Mouse (Mus musculus): ENCODE data around the gene Ccdc125.
"Not testable (repeated sequence)": the region's sequence is repeated elsewhere in the genome, so short reads cannot be mapped to it uniquely, and the experiment has no call there.

Gene Ccdc125

DNA sequence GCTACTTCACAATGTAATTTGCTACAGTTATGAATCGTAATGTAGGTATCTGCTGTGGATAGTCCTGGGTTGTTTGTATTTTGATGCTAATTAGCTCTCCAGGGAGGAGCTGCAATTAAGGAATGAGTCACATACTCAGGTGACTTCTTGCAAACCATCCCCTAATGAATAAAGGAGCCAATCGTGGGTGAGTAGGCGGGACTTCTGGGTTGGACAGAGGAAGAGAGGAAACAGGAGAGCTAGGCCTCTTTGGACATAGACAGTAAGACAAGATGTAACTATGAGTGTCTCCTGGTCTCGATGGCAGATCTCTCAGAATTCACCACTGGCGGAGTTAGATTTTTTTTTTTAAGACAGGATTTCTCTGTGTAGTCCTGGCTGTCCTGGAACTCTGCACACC lies 52.1 kb downstream of the Ccdc125 start:
- no peak for DNase-seq (ENCODE audit: extremely low spot score)

GRCm38 (mm10) chr13:100724051-100724754 lies 54.7 kb downstream of the Ccdc125 start:
- no peak for DNase-seq (ENCODE audit: extremely low spot score)

DNA sequence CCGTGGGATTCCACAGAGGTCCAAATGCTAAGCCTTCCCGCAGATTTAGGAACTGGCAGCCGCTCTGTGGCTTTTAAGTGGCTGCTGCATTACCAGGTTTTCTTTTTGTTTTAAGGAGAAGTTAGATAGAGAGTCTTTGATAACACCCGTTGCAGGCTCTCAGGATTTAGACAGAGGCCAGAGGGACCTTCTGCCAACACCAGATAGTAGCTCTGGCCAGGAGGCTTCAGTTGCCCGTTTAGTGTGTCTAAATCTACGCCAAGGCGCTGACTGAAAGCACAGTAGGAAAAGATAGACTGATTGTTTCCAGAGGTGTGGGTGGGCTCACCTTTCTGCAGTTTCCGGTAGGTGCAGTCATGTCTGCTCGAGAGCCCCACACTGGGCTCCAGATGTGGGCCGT lies 55.7 kb downstream of the Ccdc125 start:
- no peak for DNase-seq (ENCODE audit: extremely low spot score)

GRCm38 (mm10) chr13:100728086-100728485 lies 58.6 kb downstream of the Ccdc125 start:
- DNase-seq (ENCODE audit: extremely low spot score) = no peak

DNA sequence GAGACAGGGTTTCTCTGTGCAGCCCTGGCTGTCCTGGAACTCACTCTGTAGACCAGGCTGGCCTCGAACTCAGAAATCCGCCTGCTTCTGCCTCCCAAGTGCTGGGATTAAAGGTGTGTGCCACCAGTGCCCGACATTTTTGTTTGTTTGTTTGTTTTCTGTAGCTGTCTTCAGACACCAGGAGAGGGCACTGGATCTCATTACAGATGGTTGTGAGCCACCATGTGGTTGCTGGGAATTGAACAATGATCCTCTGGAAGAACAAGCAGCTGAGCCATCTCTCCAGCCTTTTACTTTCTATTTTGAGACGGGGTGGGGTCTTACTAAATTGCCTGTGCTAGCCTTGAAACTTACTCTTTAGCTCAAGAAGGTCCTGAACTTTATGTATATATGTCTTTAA lies 59.0 kb downstream of the Ccdc125 start:
- DNase-seq (ENCODE audit: extremely low spot score) = not testable (repeated sequence)

DNA sequence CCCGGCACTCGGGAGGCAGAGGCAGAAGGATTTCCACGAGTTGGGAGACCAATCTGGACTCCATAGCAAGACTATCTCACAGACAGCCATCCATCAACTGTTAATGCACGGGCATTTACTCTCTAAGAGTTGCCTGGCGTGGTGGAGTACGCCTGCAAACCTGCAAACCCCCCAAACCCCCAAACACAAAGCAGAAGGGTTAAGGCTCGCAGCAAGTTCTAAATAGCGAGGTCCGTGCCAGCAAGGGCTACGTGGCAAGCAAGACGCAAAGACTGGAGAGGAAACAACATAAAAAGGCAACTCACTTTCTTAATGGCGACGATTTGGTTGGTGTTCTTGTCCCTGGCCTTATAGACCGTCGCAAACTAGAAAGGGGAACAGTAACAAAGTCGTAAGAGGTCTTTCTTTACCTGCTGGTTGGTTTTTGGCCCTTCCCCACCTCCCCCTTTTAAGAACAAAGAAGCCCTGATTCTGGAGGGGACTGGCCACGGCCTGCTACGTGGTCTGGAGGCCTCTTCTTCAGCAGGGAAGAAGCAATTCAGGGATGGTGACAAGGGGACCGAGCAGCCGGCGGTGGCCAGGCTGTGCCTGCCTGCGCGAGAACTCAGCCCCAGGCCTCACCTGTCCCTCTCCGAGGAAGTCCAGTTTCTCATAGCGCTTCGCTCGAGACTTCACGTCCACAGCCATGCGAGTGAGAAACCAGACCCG lies 60.8 kb downstream of the Ccdc125 start:
- no peak for DNase-seq (ENCODE audit: extremely low spot score)

DNA sequence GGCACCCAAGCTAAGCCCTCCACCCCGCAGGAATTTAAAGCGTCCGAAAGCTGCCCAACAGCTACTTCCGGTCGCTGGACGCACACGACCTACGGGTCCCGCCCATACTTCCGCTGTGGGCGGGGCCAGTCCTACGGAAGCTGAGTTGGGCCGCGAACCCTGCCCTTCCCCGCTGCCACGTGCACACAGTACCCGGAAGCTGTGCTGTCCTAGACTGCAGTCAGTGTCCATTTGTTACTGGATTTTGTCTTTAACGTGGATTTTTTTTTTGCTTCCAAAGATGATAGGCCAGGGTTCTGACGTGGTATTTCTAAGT lies 61.3 kb downstream of the Ccdc125 start, which contains the start of gene Cdk7:
TSS of gene Cdk7 (minus strand) at position 79 of the 316 bp plus-strand sequence.
- DNase-seq (ENCODE audit: extremely low spot score) = peak; percentile 93

DNA sequence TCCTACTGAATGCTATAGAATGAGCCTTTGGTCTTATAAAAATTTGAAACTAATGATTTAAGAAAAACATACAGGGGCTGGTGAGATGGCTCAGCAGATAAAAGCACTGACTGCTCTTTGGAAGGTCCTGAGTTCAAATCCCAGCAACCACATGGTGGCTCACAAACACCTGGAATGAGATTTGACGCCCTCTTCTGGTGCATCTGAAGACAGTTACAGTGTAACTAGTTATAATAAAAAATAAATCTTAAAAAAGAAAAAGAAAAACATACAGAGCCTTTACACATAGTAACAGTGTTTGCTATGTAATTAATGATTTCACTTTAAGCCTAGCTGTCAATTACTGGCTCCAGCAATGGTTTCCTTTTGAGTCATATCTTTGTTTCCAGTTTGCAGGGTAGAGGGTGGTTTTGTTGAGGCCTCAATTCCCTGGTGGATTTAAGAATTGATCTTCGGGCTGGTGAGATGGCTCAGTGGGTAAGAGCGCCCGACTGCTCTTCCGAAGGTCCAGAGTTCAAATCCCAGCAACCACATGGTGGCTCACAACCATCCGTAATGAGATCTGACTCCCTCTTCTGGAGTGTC lies 62.0 kb downstream of the Ccdc125 start:
- DNase-seq (ENCODE audit: extremely low spot score) = not testable (repeated sequence)

- no peak for DNase-seq (ENCODE audit: extremely low spot score)
Observed at GRCm38 (mm10) chr13:100732756-100733155, 63.2 kb downstream of the Ccdc125 start.

DNA sequence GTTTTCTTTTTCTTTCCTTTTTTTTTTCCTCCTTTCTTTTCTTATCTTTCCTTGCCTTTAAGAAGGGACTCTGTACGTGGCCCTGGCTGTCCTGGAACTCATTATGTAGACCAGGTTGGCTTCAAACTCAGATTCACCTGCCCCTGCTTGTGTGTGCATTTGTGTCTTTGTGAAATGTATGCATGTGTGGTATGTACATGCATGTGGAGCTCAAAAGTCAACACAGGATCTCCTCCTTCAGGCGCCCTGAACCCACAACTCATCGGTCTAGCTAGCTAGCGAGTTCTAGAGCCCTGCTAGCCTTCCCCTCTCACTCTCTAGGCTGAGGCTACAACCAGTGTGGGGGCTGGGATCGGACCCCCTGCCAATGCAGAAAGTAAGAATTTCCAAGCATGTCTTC lies 73.3 kb downstream of the Ccdc125 start:
- no peak for DNase-seq (ENCODE audit: extremely low spot score)

- DNase-seq (ENCODE audit: extremely low spot score) = no peak
Observed at GRCm38 (mm10) chr13:100743346-100744035, 74.0 kb downstream of the Ccdc125 start.

DNA sequence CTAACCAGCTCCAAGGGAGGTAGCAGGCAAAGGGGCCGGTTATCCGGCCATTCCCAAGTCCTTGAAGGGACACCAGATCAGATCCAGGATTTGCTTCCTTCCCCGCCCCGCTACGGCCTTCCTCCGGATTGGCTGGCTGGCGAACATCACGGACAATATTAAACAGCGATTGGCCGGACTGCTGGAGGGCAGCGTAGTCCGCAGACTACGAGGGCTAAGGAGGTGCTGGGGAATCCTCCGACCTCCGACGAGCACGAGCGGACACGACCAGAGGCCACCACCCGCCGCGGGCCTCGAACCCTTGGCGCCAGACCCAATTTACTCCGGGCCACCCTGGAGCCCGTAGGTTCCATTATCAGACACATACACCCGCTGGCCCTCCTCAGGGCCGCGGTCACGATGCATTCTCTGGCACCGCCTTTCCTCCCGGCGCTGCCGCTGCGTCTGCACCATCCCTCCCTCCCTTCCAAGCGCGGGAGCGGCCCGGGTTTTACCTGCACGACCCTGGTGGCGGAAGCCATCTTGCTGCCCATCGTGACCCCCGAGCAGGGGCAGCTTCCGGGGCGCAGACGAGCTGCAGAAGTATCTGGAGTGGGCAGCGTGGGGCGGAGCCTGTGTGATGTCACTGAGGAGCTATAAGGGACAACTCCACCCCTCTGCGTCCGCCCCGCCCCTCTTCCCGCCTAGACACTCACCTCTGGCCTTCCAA lies 74.7 kb downstream of the Ccdc125 start, which contains the start of gene Mrps36:
TSS of gene Mrps36 (minus strand) at position 624 of the 709 bp plus-strand sequence.
- DNase-seq (ENCODE audit: extremely low spot score) = peak; percentile 94

GRCm38 (mm10) chr13:100746090-100746489 lies 76.6 kb downstream of the Ccdc125 start:
- DNase-seq (ENCODE audit: extremely low spot score) = no peak

All from embryo, embryonic 9.5 days (tissue).